Mouse (Mus musculus) gastrocnemius, adult 8-10 months (tissue): ENCODE data around the gene Ina. TPM values are rescaled to one million over a fixed set of nuclear protein-coding genes. Genes with fewer than 3 reads are reported as not detected.
"Not testable (repeated sequence)": the region's sequence is repeated elsewhere in the genome, so short reads cannot be mapped to it uniquely, and the experiment has no call there.

Source experiments
- DNase-seq, 2 experiments: peaks; one replicate each; pipeline ENCODE4 v3.0.0; 2022; ENCODE audit warnings: low spot score in 2 of 2
- total RNA-seq, 4 experiments: library from RNA; stranded (reverse); gene quantifications; 2 replicates each; pipeline ENCODE4 v1.2.4; 2022

Ina gene
- total RNA-seq, 4 experiments from 2014 or later, result not detected

DNA sequence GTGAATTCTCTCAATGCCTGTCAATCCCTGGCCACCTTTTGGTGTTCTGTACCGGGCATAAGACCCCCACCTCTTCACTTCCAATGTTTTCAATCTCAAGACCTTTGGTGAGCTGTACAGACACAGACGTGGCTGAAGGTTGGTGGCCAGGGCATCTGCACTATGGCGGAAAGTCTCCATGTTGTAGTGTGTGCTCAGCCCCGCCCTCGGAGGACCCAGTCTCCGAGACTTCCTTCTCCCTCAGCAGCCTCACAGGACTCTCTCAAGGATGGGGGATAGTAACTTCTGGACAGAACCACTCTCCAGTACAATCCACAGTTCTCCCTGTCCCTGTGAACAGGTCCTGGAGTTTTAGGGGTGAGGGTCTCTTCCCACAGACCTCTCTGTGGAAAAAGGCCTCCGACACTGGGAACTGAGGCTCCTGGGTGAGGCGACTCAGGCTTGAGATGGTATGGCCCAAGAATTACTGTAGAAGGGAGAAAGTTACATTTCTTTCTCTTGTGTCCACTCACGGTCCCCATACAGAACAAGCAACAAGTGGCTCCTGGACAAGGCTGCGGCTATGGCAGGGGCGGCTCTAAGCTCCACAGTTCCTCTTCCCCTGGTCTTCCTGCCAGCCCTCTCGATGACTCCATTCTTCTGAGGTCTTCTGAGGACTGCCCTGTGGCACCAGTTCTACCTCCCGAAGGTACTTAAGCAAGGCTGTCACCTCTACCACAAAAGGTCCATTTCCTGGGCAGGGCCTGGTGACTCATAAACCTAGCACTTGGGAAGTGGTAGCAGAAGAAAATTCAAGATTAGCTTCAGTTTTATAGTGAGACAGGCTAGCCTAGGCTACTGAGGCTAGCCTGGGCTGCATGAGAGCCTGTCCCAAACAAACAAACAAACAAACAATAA is 29.5 kb upstream of the Ina start:
- DNase-seq, result no peak

DNA sequence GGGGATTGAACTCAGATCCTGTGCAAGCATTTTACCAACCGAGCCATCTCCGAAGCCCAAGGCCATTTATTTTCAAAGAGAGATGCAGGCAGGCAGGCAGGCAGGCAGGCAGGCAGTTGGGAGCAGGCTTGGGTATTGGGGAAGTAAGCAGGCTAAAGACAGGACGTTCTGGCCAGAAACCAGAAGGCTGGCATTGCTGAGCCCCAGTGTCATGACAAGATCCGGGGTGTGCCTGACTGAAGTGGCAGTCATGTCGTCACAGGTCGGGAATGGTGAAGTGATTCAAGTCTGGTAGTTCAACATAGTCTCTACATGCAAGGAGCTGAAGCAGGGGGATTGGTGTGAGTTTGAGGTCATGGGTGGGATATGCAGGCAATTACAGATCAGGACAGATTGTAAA is 26.9 kb upstream of the Ina start:
- no peak for DNase-seq

- DNase-seq, result no peak
These were observed 26.0 kb upstream of the Ina start for GRCm38 (mm10) chr19:46988231-46989087.

DNA sequence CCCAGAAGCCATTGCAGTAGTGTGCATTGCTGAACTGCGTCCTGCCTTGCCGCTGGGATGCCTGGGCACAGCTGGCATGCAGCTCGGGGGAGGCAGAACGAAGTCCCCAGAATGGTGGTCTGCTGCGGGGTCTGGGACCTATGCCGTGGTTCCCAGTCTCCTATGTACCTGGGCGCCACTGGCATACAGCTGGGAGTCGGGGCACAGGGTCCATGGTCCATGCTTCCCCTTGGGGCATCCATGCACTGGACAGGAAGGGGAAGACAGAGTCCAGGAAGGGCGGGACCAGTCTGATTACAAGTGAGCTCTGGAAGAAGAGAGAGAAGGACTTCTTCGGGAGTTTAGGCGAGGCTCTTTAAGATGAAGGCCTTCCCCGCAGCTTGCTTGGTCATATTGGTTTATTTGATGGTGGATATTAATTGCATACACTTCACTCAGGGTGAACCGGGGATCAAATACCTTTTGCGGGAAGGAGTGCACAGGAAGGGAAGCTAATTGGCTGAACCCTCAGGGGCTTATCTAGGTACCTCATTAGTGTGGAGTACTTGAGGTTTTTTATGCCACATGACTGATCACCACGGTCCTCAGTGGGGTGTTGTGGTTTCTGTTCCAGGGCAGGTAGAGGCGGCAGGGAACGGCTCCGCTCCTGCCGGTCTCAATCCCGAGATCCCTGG is 24.9 kb upstream of the Ina start:
- DNase-seq, result no peak

DNA sequence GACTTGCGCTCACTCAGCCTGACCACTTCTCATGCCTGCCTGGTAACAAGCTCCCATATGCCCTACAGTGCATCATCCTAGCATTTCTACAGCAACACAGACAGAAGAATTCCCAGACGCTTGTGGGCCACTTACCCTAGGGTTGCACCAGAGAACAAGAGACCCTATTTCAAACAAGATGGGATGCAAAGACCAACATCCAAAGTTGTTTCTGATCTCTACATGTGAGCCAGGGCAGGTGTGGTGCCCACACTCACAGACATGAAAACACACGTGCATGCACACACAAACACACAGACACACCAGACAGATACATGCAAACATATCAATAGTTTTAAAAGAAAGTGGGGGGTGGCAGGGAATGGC is 24.4 kb upstream of the Ina start:
- DNase-seq, result no peak

GRCm38 (mm10) chr19:46990625-46991024 is 23.9 kb upstream of the Ina start:
- not testable (repeated sequence) for DNase-seq

DNA sequence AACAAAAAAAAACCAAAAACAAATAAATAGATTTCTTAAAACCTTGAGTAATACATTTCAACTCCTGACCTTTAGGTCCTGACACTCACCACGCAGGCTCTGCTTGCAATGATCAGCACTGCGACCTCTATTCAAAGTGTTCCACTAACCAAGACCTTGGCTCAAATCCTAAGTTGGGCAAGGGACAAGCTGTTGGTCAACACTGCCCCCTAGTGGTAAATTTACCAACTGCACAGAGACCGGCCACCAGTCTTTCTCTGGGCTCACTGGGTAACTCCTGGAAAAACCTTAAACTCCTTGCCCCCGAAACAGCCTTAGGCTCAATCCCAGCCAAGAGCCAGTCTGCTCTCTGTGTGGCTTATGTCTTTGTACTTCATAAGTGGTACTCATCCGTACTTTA is 23.4 kb upstream of the Ina start:
- DNase-seq, result peak; percentile 63 to 68

- not testable (repeated sequence) for DNase-seq
These were observed 22.2 kb upstream of the Ina start for GRCm38 (mm10) chr19:46992329-46992728.

- DNase-seq, result no peak
These were observed 18.4 kb upstream of the Ina start for GRCm38 (mm10) chr19:46996095-46996494.

DNA sequence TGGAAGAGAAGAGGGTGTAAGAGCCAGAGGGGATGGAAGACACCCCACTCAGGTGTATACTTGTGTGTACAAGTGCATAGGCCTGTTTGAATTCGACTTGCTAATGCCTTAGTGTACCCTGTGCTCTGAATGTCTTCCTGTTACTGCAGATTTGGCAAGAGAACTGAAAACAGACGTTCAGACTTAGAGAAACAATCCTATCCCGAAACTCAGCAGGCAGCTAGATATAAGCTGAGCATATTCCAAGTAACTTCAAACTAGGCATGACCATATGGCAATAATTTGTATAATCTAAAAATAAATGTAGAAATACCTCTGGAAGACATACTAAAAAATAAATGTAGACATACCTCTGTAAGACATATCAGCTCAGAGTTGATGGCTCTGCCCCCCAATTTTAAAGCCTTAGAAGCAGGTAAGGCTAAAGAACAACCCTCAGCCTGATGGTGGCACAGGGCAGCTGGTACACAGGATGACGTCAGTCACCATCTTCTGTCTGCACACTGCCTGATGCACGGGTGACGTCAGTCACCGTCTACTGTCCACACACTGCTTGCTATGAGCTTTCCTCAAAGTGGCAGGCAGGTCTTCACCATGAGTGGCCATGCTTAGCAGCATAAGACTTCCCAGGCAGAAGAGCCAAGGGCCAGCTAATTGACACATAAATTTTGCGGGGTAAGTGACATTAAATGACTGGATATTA is 16.2 kb upstream of the Ina start:
- no peak for DNase-seq

DNA sequence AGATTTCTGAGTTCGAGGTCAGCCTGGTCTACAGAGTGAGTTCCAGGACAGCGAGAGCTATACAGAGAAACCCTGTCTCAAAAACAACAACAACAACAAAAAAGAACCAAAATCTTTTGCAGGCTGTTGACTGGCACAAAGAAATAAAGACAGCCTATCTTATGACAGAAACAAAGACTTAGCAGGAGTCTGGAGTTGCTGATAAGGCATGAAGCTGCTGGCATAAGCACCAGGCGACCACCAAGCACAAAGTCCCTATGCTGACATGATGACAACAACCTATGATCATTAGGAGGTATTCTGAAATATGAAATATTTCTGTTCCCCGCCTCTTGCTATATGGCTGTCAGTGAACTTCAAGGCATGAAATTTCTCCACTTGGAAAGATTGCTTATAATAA is 15.5 kb upstream of the Ina start:
- no peak for DNase-seq

DNA sequence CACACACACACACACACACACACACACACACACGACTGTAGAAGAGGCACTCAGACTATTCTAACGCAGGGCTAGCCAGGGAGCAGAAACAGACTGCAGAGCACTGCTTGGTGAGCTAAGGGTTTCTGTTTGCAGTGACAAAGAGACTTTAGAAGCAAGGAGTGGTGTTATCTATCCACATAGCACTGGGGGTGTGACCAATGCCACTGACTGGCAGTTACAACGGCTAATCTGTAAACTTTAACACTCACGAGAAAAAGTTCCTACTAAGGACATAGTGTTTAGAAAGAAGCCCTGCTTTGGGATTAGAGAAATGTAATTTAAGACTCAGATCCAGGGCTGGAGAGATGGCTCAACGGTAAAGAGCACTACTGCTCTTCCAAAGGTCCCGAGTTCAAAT is 14.7 kb upstream of the Ina start:
- DNase-seq, result no peak

DNA sequence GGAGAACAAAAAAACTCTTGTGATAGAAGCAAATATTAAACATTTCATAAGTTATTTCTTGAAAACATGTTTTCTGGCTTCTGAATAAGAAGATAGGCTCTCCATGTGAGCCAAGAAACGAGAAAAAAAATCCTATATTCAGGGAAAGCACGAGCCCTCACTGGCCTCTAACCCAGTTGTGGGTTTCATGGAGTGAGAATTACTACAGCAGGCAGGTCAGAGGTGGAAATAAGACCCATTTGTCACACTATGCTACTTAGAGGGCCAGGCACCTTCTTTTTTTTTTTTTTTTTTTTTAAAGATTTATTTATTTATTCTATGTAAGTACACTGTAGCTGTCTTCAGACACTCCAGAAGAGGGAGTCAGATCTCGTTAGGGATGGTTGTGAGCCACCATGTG is 14.1 kb upstream of the Ina start:
- DNase-seq, result not testable (repeated sequence)

- DNase-seq, result no peak
These were observed 10.6 kb upstream of the Ina start for GRCm38 (mm10) chr19:47003742-47004511.

DNA sequence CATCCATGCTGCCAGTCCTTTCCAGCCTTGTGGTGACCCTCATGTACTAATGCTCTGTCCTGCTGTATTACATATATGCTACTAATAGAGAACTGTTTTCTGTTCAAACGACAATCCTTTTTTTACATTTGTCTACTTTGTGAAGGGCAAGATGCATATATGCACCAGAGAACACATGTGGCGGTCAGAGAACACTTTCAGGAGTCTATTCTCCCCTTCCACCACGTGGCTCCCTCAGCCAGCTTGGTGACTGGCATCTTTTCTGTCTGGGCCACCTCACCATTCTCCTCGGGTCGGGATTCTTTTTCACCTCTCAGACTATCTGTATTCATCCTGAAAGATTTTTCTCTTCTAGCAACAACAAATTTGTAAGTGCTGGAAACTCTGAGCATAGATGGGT is 8.6 kb upstream of the Ina start:
- no peak for DNase-seq

GRCm38 (mm10) chr19:47006321-47006720 is 8.2 kb upstream of the Ina start:
- no peak for DNase-seq

DNA sequence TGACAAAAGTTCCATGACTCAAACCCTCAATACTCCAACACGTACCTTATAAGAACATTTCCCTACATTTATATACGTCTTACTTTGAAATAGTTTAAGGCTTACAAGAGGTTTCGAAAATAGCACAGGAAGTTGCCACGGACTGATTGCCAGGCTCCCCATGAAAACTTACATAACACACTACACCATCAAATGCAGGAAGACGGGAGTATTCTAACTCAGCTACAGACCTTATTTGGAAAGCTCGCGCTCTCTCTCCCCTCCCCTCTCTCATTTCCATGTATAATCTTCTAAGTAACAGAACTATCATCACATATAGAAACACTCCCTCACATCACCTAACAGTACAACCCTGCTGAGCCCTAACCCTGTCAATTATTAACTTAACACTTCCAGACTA is 5.1 kb upstream of the Ina start:
- no peak for DNase-seq

DNA sequence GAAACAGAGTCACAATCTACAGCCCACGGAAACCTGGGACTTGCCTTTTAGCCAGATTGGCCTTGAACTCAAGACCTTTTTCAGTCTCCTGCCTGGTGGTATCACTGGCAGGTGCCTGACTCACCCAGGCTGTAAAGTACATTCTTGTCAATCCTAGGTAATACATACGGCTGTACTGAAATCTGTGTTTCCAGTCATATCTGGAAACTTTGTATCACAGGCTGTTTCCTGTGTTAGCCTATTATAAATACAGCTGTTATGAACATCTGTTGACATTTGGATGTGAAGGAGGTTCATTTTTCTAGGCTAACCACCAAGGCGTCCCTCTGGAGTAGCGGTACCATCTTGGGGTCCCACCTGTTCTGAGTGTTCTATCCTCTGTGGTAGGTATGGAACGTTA is 4.6 kb upstream of the Ina start:
- no peak for DNase-seq

- no peak for DNase-seq
These were observed 1.9 kb upstream of the Ina start for GRCm38 (mm10) chr19:47012521-47013130.
